Mouse (Mus musculus) C2C12 (cell line): ENCODE data around the gene Pkig.

Experiments
- CEBPB ChIP-seq: IDR thresholded peaks from one replicate; pipeline ENCODE4 v1.6.1; 2011; ENCODE audit warnings: low read depth, mild to moderate bottlenecking, control low read depth, moderate library complexity
- CTCF ChIP-seq: IDR thresholded peaks from one replicate; pipeline ENCODE4 v1.5.1; 2011; ENCODE audit not compliant: control insufficient read depth, insufficient read depth, insufficient read length
- FOSL1 ChIP-seq: IDR thresholded peaks from one replicate; pipeline ENCODE4 v1.8.0; 2011; ENCODE audit warnings: mild to moderate bottlenecking, low read length; ENCODE audit not compliant: poor library complexity, insufficient read depth, severe bottlenecking
- MAX ChIP-seq: IDR thresholded peaks from one replicate; pipeline ENCODE4 v1.6.1; 2011; ENCODE audit warnings: mild to moderate bottlenecking, control low read depth
- MYOD1 ChIP-seq: IDR thresholded peaks from one replicate; pipeline ENCODE4 v1.6.1; 2011; ENCODE audit warnings: low read depth; ENCODE audit not compliant: control insufficient read depth, insufficient read length
- MYOG ChIP-seq: IDR thresholded peaks from one replicate; pipeline ENCODE4 v1.6.1; 2011; ENCODE audit not compliant: control insufficient read depth, insufficient read length; ENCODE audit errors: extremely low read depth
- USF1 ChIP-seq: IDR thresholded peaks from one replicate; pipeline ENCODE4 v1.6.1; 2011; ENCODE audit warnings: low read depth, mild to moderate bottlenecking, control low read depth, moderate library complexity

DNA sequence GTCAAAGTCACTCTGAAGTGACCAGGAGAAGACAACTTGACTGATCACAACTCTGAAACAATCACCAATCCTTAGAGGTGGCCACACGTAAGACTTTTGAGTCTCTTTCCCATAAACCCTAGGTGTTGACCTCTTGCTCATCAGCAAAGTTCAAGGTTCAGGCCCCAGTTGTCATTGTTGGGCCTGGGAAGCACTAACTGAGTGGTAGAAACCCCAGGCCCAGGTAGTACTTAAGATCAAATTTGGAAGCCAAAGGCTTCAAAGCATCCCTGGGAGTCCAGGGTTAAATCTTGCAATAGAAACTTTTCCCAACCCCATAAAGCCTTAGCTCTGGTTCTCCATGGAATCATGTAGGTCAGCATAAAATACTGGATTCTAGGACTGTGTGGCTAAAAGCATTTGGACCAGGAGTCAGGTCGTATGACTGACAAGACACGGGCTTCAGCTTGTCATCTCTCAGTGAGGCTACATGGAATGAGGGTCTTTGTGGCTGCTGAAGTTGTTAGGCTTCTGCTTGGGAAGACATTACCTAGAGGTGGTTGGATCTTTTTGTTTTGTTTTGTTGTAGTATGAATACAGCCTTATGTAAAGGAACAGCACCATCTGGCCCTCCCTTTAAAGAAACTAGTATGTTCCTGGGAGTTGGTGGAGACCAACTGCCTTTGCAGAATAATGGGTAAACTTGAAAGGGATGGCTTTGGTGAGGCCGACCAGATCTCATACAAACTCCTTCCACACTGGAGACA lies 42.1 kb upstream of the Pkig start:
- TF ChIP-seq CTCF (no peak), MAX (no peak), USF1 (no peak), CEBPB (no peak), MYOG (no peak), MYOD1 (no peak), FOSL1 (no peak)
